Mouse (Mus musculus) skeletal muscle tissue, adult 2 months (tissue): ENCODE results near the gene Ptprn.
"Not testable (repeated sequence)": the region's sequence is repeated elsewhere in the genome, so short reads cannot be mapped to it uniquely, and the experiment has no call there.

Experiments used
- DNase-seq: peaks from one replicate; pipeline ENCODE4 v3.0.0-alpha.2; 2012; ENCODE audit warnings: low read depth, low spot score

Ptprn gene

DNA sequence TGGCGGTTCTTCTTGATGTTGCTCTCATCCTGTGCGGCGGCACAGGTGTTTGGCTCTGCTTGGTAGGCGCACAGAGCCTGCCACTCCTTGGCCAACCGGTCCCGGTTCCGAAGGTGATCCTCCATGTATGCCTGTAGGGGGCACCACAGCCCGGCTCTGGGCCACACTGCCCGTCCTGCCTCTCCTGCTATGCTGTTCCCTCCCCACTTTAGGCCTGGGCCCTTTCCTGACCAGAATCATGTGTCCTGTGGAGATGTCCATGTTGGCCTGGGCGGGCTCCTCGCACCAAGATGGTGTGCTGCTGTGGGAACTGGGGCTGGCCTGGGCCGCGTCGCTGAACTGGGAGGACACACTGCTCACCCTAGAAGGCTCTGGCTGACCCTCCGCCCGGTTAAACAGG is 11.3 kb downstream of the Ptprn start:
- no peak for DNase-seq

DNA sequence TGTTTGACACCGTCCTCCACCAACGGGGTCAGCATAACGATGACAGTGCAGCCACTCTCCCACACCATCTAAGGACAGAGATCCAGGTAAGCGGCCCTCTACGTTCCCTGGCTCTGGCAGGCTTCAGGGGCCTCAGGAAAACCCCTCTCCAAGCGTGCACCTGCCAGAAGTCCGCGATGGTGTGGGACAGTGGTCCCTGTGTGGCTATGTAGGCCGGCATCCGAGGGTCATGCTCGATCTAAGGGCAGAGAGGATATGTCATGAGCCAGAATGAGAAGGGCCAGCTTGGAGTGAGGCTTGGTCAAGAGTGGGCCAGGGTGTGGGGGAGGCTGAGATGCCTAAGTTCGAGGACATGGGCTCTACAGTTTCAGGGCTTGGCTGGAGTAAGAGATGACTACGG is 12.0 kb downstream of the Ptprn start:
- no peak for DNase-seq

DNA sequence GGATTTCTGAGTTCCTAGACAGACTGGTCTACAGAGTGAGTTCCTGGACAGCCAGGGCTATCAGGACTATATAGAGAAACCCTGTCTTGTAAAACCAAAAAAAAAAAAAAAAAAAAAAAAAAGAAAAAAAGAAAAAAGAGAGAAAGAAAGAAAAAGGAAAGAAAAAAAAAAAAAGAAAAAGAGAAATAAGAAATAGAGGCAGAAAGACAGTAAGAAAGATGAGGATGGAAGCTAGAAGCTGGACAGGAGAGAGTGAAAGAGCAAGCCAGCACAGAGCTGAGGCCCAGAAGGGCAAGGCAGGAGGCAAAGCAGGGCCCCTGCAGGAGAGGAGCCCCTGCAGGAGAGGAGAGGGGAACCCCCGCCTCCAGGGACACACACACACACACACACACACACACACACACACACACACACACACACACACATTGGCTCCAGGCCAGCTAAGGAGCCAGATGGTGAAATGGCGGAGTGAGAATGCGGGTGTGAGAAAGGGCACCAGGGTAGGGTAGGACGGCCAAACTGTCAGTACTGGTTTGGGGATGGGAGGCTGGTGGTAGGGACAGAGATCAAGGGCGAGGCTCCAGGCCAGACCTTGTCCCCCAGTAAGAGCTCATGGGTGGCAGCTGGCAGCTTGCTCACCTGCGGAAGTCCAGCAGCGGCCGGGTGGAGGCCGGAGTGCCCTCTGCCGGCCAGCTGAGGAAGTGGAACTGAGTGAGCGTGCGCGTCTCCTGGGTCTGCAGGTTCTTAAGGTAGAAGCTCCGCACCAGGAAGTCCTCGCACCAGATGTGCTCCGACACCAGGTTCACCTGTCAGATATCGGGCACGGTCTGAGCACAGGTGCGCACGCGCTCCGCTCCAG is 13.0 kb downstream of the Ptprn start:
- peak; percentile 81 for DNase-seq

DNA sequence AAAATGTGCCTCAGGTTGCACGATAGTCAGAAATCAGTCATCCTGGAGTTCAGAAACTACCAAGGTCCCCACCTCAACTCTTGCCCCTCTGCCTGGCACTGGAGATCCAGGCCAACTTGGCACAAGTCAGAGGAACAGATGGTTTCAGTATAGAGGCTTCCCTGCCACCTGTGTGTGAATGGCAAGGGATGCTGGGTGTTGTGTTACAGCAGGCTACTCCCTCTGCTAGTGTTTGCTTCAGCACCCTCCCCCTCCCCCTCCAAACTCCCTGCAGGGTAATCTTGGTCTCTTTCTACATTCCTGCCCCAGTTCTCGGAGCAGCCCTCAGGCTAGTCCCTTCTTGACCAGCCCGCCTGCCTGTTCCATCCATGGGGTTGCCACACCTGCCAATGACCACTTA is 13.8 kb downstream of the Ptprn start:
- no peak for DNase-seq

DNA sequence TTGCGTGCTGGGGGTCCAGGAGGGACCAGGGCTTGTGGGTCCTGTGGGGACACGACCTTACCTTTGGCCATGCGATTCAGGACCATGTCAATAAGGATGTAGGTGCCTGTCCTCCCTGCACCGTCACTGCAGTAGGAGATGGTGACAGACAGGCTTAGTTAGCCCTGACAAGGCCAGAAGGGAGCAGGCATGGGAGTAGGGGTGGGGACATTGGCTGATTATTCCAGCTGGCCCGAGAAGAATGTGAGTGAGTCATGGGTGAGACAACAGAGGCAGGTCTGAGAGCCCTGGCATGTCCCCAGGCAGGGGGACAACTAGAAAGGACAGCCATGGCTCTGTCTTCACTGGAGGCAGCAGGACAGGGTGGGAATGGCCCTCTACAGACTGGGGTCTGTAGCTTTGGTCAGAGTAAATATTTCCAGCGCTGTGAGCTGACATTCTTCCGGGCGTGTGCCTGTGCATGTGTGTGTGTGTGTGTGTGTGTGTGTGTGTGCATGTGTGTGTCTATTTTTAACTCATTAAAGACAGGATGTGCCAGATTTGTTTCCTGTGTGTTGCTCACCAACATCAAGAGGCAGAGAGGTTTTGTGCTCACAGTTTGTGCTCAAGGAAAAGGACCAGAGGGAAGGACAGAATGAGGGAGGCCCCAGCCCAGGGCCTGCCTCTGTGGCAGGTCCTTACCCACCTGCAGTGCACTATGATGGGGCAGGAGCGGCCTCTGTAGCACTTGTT is 16.1 kb downstream of the Ptprn start:
- DNase-seq = peak; percentile 48

DNA sequence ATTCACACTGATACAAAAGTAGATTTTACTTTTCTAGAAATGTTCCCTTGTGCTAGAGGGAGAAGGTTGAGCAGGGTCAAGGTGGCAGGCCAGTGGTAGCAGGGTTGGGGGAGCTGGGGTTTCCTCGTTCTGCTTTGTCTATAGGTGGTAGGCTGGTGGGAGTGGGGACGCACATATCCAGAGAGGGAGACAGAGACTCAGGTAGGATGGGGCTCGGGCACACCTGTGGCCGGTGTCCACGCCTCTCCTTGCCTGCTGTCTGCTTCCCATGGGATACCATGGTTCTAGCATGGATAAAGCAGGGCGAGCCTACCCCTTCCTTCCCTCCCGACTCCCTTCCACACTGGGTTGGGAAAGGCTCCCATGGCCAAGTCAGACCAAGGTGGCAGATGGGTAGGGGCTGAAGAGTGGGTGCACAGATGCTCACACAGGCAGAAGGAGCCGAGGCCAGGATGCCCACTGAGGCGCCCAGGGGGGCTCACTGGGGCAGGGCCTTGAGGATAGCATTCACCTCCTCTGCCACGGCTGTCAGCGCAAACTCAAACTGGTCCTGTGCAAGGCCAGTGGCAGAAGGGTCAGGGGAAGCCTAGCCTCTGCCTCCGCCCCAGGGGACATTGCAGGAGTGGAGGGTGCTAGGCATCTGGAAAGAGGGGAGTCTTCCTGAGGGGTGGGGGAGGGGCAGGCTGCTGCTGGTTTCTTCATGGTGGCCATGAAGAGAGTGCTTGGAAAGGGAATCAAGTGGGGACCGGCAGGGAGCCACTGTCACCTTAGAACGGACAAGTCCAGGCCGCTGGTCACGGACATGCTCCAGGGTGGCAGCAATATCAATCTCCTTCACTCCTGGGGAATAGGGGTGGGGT is 17.0 kb downstream of the Ptprn start:
- DNase-seq = no peak

DNA sequence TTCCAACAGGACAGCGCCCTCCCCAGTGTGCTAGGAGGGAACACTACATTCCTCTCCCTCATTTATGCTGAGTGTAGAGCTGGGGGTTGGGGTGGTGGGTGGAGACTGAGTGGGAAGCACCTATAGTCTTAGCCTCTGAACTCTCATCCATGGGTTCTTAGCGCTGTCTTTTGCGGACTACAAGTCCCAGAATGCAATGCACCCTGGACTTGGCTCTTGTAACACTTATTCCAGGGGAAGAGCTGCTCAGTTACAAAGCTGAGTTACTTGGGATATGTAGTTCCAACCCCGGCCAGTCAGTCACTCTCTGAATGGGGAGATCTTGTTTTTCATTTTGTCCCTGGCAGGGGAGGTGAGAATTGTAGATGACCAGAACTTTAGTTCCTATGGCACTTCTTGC is 19.5 kb downstream of the Ptprn start:
- DNase-seq = peak; percentile 71

DNA sequence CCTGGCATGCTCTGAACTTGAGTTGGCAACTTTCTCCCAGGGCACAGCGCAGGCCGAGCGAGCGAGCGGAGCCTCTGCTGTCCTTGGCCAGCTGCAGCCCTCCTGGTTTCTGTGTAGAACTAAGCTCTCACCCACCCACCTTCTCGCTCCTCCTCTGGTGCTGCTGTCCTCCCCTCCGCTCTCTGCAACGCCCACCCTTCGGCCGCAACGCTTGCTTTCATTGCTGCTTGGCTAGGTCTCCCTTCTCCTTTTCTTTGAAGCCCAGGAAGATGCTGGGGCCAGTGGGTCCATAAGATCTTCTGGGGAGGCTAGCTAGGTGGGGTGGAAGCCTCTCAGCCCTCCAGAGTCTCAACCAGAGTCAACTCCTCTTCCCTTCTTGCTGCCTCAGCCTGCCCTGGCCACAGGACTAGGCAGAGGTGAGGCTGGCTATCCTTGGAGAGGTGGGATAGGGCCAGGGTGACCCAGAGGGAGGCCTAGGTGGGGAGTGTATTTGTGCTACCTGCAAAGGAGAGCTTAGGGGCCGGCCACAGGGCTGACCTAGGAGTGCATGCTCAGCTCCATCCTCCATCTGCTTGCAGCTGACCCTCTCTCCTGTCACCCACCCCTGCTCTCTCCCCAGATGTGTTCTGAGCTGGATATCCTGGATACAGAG is 20.0 kb downstream of the Ptprn start:
- DNase-seq = no peak

DNA sequence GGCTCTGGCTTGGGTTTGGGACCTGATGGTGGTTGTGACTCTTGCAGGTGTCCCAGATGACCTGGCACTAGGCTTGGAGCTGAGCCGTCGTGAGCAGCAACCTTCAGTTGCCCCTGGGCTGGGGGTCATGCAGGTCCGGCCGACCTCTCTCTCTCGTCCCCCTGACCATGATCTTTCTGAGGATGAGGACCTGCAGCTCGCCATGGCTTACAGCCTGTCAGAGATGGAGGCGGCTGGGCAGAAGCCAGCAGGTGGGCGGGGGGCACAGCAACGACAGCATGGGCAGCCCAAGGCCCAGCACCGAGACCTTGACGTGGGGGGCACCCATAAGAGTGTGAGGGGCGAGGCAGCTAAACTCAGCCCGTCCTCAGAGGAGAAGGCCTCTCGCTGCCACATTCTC is 20.9 kb downstream of the Ptprn start:
- DNase-seq = no peak

DNA sequence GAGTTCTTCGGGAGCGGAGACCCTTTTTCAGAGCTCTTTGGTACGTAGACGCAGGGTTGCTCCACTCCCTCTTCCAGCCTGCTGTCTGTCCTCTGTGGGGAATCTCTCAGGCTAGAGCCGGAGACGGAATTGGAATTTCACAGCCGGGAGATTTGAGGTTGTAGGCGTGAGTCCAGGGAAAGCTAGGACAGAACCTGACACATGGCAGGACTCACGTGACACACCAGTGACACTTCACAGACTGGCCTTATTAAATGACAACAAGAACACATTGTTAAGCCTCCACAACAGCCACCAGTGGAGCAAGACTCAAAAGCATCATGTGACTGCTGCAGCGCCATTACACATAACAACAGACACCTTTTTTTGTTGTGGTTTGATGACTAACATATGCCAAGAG is 24.7 kb downstream of the Ptprn start:
- no peak for DNase-seq

DNA sequence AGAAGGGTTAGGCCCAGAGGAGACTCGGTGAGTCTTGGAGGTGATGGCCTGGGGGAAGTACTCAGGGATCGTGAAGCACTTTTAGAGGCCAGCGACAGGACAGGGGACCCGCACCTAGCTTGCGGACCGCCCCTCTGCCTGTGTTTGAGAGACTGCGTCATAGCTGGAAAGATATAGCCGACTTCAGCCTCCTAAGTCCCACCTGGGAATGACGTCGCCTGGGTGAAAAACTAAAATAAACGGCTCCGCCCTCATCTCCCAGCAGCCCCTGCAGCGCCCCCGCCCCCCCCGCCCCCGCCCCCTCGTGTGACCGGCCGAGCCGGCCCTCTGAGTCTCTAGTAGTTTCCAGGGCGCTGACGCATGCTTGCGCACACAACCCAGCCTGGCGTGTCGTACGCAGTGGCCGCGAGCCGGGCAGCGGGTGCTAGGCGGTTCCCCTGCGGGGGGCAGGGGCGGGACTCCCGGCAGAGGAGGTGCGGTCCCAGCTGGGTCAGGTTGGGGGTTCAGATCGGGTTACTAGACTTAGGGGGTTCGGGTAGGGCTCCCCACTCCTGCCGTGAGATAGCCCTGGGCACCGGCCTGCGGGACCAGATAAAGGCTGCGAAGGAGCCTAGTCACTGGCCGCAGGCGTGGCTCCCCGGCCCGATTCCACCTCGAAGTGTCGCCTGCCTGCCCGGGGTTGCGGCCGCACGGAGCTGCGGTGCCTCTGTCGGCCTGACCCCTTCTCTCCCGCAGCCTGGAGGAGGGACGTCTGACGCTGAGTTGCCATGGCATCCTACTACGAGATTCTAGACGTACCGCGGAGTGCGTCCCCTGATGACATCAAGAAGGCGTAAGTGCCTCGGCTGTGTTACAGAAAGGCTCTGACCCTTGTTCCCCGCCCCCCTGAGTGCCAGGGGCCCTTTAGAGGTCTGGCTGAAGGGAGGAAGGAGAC is 27.9 kb downstream of the Ptprn start, which contains the start of gene Dnajb2:
TSS of gene Dnajb2 (plus strand) at position 290 of the 934 bp plus-strand sequence.
- DNase-seq = peak; percentile 92

DNA sequence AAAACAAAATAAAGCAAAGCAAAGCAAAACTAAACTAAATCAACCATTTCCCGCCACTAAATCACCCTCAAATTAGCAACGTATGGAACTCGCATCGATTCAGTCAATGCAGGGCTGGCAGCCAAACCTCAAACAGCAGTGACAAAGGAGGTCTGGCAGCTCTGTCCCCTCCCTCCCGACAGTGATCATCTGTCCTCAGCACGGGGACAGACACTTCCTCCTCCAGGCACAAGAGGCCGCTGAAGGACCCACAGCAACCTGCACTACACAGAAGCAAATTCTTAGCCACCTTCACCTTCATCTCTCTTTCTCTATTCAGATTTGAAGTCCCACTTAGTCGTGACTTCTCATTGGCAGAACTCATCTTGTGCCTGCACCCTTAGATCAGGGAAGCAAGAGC is 29.7 kb downstream of the Ptprn start:
- peak; percentile 59 for DNase-seq

DNA sequence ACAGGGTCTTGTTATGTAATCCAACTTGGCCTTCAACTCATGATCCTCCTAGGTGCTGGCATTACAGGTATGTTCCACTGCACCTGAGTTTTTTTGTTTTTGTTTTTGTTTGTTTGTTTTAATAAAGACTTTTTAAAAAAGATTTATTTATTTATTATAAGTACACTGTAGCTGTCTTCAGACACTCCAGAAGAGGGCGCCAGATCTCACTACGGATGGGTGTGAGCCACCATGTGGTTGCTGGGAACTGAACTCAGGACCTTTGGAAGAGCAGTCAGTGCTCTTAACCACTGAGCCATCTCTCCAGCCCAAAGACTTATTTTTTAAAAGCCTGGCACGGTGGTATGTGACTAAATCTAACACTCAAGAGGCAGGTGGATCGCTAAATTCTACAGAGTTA is 31.8 kb downstream of the Ptprn start:
- DNase-seq = not testable (repeated sequence)

DNA sequence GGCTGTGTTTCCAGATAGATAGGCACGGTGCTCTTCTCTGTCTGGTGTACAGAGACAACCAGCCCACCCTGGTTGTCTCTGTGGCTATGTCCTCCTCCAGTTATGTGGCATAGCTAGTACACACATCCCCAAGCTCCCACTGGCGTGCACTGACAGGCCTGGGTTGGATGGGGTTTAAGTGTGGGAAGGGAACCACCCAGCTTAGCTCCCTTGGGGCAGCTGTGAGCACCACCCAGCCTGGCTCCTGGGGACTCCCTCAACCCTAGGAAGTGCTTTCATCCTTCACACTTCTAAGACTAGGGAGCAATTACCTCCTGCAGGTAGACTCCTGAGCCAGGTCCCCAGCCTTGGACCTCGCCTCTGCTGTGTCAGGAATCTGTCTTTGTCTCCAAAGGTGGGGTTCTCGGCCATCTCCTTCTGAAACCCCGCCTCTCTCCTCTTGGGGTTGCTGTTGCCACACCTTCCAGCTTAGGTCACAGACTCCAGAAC is 32.6 kb downstream of the Ptprn start, which contains the start of gene A630095N17Rik:
TSS of gene A630095N17Rik (minus strand) at position 439 of the 489 bp plus-strand sequence.
- no peak for DNase-seq

DNA sequence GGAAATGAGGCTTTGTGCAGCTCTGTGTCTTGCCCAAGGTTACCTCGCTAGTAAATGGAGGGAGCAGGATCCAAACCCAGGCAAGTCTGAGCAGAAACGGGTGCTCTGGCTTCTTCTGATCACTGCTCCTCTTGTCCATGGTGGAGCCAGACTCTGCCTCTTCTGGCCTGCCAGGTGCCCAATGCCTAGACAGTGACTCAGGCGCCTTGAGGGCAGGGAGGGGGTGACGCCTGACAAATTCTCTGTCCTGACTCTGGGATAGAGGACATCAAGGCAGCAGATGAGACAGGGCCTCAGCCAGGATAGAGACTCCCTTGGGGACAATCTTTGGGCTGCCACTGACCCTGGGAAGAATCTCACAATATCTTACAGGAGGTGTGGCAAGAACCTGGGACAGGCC is 33.1 kb downstream of the Ptprn start:
- DNase-seq = no peak

DNA sequence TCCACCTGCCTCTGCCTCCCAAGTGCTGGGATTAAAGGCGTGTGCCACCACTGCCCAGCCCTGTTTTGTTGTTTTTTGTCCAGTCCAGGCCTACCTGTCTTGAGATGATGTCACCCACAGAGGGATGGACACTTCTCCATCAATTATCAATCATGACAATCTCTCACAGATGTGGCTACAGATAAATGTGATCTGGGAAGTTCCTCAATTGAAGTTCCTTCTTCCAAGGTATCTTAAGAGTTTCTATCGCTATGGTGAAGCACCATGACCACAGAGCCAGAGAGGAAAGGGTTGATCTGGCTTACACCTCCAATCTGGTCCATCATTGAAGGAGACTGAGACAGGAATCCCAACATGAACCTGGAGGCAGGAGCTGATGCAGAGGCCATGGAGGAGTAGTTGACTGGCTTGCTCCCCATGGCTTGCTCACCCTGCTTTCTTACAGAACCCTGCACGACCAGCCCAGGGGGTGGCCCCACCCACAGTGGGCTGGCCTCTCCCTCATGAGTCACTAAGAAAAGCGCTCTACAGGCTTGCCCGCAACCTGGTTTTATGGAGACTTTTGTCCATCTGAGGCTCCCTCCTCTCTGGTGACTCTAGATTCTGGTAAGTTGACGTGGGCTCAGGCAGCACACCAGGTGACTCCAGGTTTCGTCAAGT is 33.8 kb downstream of the Ptprn start:
- no peak for DNase-seq

DNA sequence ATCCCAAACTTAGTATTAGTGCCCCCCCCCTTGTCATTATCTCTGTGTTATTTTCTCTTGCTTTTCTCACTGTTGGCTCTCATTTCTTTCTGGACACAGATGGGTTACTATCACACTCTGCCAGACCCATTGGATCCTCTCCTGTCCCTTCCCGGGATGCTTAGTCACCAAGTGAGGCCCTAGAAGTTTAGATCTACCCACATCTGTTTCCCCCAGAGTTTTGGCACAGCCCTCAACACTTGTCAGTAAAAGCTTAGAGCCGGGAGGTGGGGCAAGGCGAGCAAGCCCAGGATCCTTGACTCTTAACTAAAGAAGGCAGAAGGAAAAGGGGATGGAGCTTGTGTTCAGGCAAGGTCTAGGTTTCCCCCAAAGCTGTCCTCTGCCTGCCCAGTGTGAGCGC is 35.1 kb downstream of the Ptprn start:
- no peak for DNase-seq

DNA sequence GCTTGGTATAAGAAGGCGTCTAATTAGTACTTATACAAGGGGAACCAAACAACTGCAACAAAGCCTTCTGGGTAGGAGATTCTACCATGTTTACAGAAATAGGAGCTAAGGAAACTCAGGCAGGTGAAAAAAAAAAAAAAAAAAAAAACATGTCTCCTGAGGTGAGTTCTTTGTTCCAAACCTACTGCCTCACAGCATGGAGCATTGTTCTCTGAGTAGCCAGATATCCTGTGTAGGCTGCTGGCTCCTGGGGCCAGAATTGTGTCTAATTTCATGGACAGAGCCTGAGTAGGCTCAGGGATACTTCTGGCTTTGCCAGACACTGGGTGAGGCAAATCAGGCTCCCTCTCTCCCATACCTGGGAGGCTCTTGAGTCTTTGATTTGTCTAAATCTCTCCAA is 36.6 kb downstream of the Ptprn start:
- DNase-seq = no peak

DNA sequence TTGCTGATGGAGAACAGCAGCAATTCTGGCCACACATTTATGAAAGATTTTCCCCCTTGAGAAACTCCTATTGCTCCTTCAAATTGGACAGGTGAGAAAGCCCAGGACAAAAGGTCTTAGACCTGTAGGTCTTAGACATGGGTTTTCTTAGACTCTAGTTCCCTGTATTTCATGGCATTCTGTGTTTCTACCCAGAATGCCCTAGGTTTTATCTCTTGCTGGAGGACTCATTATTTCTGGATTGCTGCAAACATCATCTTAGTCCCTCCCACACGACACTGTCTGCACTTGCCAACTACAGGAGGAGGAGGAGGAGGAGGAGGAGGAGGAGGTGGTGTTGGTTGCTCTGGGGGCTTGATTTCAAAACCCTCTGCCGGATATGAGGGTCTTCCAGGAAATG is 38.2 kb downstream of the Ptprn start:
- DNase-seq = no peak

DNA sequence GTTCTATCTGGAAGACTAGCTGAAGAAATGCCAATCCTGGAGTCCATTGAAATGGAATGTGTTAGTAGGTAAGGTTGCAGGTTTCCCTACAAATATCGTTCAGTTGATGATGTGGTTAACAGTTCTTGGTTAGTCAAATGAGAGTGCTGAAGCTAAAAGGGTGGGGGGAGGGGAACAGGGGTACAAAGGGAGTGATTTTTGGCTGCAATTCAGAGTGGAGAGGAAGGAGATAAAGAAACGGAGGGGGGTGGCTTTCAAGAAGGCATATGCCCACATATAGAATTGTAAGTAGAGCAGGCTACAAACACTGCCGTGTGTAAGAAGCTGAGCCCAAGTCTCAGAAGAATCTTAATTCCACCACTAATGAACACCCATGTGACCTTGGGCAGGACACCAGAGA is 38.8 kb downstream of the Ptprn start:
- DNase-seq = no peak
